Mouse (Mus musculus): ENCODE measurements at regions not wholly inside any gene's neighbourhood (a gene's known extent, or its start where the extent isn't known, plus 50 kb on each side); places are given as distances from the start of the nearest gene placed in this dataset.

DNA sequence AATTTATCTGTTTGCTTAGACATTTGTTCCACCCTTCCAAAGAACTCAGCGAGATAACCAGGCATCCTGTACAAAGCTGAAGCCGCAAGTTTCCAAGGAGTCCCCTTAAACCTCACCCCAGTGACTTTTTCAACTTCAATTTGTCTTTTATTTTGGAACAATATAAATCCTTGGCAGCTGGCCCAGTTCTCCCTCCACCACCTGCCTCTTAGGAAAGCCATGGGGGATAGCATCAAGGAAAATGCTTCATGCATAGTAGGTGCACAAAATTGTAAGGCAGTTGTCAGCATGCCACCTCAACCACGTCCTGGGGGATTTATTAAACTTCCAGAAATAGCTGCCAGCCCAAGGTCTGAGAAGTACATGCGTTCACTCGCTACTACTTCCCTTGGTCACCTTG lies 214.1 kb upstream of the Usp24 start:
- no peak for DNase-seq (ENCODE audit: low spot score in 2 of 2)

DNA sequence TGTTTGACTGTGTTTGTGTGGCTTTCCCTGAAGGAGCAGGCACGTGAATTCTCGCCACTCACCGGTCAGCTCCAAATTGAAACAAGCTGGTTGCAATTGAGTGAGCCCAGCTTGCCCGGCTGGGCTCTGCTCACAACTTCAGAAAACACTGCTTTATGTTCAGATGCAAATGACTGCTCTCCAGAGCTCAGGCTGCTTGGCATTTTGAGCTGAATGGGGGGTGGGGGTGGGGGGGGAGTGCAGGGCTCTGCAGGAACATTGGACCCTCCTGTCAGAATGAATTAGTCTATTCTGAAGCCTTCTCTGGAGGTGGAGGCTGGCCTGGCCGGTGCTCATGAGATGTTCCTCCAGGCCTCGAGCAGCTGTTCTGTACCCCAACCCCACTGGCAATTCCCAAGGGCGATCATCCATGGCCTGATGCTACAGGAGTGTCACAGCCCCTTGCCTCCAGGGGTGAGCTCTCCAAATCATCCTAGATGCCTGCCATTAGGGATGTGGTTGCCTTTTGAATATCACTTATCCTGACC lies 213.5 kb upstream of the Usp24 start:
- no peak for DNase-seq (ENCODE audit: low spot score in 2 of 2)

DNA sequence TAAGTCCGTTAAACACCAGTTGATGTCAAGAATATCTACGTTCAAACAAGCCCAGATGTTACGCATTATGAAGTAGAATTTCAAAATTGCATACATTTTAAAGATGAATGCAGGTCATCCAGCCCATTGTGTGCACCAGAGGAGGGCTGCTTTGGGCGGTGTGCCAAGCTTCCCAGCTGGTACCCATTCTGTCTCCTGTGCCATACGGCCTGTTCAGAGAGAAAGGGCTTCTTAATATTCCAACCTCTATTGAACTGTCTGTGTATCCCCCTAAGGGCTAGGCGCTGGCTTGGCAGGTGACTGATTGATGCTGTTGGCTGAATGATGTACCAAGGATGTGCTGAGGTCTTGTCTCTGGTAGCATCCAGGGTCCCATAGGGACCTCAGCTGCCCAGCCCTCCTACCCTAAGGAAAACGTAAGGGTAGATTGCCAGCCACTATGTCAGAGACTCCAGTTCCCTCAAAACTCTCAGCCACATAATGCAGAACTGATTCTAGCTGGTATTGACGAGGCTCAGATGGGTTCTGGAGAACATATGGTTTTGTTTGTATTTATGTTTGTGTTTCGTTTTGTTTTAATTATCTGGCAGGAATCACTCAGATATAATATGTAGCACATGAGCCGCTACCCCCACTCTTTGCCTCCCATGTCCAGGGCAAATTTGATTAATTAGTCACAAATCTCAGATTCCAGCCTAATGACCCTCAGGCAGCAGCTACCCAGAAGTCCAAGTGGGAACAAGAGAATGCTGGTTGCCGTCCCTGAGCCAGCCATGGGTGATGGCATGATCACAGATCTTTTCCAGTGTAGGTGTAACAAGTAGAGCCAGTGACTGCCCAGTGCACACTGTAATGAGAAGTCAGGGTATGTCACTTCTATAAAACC lies 212.0 kb upstream of the Usp24 start:
- DNase-seq (ENCODE audit: low spot score in 2 of 2): peak; percentile 17 to 32

DNA sequence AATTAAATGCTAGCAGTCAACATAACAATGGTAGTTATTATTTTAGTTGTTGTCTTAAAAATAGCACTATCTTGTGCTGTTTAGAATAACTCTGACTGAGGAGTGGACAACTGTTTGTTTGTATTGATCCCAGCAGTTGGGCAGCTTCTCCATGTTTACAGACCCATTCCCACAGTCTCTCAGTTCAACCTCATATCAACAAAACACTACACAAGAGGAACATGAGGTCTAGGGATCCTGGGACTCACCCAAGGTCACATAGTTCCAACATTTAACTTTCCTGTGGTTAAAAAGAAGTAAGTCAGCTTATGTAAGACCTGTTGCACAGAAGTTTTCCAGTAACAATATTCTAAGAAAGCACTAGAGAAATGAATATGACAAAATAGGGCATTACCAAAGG lies 203.0 kb upstream of the Usp24 start:
- DNase-seq (ENCODE audit: low spot score in 2 of 2): no peak

DNA sequence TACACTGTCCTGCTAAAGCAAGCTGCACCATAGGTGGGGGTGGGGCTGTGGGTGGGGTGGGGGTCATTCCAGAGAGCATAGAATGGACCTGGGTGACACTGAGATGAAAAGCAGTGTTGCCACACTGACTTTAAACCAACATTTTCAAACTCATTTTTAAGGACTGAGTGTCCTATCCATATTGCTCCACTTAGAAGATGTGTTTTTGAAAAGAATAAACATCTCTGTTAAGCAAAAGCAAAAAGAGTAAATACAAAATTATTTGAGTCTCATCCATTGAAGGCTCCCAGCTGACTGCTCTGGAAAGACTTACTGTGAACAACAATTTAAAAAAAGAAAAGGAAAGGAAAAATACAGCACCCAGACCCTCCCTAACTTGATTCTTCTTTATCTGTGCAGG lies 202.3 kb upstream of the Usp24 start:
- no peak for DNase-seq (ENCODE audit: low spot score in 2 of 2)

DNA sequence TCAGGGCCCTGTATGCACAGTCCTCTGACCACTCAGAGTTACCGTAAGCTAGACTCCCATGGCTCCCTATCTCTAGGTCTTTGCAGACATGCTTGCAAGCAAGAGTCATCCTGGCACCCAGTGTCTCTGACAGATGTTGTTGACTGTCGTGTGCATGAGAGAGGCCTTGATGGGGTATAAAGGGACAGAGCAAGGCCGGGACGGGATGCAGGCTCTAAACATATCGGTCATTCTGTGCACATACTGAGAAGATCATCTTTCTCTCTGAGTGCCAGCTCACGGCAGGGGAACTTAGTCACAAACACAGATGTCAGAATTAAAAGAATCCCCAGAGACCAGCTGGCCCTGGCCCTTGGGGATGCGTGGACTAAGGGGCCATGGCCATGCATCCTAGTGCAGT lies 199.4 kb upstream of the Usp24 start:
- no peak for DNase-seq (ENCODE audit: low spot score in 2 of 2)

DNA sequence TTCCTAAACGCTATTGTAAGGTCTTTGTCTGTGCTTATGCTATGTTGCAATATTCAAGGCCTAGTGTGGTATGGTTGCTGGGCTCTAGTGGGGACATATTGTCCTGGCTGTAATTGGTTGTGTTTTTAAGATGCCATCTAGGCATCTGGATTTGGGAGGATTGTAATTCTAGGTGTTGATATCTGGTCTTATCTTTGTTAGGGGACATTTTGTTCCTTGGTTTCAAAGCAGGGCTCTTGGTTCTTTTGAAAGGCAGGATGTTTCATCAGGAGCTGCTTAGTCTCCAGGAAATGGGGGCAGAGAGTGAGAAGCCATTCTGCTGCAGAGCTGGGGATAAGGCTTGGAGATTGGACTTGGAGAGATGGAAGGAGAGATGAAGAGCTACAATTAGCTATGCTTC lies 194.7 kb upstream of the Usp24 start:
- no peak for DNase-seq (ENCODE audit: low spot score in 2 of 2)

DNA sequence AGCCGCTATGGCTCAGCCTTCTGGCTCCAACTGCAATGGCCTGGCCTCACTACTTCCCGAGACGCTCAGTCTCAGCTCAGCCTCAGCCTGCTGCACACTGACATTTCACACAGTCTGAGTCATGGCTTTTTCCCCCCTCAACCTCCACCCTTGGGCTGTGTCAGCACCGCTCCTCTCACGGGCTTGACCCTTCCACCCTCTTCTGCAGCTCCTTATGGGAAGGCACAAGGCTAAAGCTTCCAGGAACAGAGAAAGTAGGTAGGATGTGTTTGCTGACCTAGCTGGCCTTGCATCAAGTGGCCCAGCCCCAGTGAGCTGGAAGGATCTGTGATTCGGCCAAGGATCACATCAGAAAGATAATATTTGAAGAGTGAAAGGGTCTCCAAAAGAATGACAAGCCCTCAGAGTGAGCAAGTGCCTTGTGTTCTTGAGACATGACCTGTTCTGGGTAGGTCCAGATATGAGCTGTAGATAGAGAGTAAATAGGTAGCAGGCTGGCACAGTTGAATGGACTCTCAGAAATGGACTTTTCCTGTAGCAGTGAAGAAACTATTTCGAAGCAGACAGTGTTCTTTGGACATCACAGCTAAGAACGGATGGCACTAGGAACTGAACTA lies 192.9 kb upstream of the Usp24 start:
- no peak for DNase-seq (ENCODE audit: low spot score in 2 of 2)

DNA sequence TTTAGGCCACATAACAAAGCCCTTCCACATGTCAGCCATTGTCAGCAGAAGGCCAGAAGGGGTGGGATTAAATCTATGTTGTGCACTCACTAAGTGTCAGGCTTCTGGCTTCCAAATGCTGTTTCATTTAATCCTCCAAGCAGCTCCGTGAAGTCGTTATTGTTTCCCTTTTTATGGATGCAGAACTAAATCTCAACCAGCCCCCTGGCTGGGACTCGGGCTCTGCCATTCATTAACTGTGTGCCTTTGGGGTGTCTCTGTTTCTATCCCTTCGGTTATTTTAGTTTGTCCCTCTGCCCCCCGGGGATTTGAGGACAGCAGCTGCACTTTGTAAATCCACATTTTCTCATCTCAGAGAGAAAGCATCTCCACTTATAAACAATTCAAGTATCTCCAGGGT lies 188.8 kb upstream of the Usp24 start:
- DNase-seq (ENCODE audit: low spot score in 2 of 2): no peak

DNA sequence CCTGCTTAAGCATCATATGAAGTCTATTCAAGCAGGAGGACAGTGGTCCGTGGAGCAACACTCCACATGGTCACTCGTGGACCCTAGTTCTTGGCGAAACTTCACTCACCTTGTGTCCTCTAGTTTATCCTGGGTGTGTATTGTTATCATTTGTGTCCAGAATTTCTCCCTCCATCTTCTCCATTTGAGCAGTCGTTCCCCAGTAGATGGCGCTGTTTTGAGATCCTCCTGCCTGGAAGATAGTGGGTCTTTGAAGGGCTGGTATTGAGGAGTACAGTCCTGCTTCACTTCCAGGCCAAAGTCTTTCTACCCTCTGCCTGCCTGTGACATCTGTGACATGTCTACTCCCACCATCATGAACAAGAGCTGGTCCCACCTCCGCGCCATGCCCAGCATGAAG lies 188.4 kb upstream of the Usp24 start:
- DNase-seq (ENCODE audit: low spot score in 2 of 2): peak in 1 of 2 experiments; percentile 31

DNA sequence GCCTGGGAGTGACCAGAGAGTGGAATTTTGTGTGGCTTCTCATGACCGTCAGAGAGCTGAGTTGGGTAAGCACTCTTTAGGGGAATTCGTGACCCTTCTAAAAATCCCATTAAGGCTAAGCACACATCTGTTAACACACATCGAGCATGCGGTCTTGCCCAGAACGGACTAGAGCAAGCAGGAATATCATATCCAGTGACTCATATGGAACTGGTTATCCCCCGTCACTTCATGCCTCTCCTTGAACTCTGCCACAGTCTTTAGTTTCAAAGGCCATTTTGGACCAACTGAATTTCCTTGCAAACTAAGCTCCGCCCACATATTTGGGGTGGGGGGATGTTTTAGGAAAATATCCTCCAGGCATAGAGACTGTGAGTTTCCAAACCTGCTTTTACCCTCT lies 186.7 kb upstream of the Usp24 start:
- no peak for DNase-seq (ENCODE audit: low spot score in 2 of 2)

DNA sequence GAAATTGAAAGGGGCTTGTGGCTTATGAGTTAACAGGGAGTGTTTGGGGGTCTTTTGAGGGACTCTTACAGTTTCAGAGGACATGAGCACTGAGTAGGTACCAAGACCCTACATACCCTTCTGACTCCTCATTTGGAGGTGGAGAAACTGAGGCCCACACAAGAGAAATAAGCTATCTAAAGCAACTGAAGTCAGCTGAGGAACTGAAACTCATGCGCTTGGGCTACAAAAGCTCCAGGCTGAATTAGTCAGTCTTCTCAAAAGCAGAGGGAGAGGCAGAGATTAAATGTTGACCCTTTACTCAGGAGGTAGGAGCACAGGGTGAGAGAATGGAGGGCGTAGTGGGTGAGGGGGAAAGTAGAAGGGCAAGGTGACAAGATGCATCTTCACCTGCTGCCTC lies 186.2 kb upstream of the Usp24 start:
- no peak for DNase-seq (ENCODE audit: low spot score in 2 of 2)

DNA sequence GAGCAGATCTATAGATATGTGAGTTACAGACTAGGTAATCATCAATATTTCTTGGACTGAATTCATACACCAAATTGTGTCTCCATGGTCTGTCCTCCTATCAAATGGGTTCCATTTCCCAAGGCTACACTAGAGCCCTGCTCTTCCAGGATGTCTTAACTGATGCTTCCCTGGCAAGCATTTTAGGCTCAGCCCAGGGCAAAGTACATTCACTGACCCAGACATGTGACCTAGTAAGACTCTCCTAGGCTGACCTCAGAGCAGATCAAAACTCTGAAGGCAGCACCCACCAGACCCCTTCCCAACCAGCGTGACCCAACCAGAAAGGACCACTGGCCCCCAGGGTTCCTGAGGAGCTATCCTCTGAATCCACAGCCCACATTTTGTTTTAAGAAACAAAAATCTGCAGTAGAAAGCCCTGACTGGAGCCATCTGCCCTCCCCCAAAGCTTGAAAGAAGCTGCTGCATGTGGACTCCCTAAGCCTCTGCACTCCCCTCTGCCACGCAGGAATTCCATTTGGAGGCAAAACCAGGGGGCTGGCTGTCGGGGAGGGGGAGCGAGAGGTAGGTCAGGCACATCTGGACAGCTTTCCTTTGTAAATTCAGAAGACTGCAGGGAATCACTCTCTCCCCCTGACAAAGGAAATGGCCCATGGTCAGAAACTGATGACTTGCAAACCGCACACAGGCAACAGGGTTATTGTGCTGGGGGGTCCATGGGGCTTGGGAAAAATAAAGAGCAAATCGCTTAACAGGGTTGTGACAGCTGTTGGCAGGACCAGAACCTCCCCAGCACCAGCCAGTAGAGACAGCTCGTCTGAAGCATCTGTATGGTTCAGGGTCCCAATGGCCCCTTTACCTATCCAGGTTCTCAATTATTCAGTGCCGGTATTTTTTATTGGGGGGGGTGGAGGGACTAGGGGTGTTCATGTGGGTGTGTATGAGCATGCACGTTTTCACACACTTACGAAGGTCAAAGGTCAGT lies 182.0 kb upstream of the Usp24 start:
- DNase-seq (ENCODE audit: low spot score in 2 of 2): no peak

DNA sequence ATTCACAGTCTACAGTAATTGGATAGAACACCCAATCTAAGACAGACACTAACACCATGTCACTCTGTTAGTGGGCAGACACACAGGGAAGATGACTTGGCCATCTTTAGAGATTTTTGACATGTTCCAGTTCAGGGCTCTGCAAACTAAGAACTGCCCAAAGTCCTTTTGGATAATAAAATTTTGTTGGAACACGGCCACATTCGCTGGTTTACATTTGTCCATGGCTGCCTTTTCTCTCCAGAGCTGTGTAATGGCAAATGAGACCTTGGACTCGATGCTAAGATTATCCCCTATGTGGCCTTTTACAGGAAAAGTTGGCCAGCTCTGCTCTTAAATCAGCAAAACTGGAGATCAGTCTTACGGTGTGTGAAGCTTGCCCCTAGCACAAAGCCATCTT lies 173.3 kb upstream of the Usp24 start:
- no peak for DNase-seq (ENCODE audit: low spot score in 2 of 2)

DNA sequence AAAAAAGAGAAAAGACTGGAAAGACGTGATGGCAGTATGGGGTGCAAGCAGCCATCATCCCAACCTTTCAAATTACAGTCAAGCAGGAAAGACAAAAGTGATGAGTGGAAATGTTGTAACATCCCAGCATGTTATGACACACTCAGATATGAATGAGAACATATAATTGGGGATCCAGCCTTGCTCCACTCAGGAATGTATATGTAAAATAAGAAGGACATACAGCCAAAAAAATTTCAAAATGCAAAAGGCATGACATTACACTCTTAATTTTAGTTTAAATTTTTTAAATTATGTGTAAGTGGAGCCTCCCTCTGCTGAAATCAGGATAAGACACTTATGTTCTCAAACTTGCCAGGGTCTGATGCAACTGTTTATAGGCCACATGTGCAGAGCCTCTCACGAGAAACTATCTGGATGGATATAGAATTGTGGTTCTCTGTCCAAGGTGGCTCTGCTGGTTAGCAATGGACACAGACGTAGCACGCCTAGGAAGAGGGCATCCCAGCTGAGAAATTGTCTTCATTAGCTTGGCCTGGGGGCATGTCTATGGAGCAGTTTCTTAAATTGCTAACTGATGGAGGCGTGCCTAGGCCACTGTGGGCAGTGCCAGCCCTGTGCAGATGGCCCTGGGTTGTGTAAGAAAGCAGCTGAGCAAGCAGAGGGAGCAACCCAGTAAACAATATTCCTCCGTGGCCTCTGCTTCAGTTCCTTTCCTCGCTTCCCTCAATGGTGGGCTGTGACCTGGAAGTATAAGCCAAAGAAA lies 171.5 kb upstream of the Usp24 start:
- DNase-seq (ENCODE audit: low spot score in 2 of 2): no peak

DNA sequence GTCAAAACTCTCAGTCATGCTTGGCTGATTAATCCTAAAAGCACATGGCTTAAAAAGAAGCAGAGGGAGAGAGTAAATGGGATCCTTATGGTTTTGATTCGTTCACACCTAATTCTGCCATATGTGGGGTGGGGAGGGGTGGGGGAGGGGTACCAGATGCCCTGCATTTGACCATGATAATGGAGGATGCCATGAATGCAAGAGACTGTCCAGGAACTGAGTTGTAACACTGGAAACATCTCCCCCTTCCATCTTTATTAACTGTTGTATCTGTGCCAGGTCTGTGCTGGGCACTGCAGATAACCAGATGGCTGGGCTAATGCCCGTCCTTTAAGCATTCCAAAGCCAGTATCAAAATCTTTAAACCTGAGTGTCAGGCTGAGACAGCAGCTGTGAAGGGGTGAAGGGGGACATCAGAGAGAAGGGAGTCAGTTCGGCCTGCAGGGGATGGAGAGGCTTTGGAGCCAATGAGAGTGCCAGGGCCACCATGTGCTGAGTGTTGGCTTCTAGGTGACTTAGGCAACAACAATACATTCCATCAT lies 169.0 kb upstream of the Usp24 start:
- DNase-seq (ENCODE audit: low spot score in 2 of 2): no peak

DNA sequence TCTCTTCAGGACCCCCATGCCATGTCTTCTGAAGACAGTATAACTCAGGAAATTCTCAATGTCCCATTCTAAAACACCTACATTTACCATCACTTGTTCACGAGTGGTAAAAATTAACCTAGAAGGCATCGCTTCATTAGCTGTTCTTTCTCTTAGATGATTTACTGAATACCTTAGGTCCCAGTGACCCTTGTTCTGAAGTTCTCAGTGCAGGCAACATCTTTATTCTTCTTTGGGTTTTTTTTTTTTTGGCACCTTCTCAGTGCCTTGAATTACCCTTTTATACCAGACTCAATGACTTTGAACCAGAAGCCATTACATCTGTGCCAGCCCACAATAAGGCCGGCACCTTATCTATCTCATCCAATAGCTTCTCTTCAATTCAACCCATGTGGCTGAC lies 167.1 kb upstream of the Usp24 start:
- DNase-seq (ENCODE audit: low spot score in 2 of 2): no peak

DNA sequence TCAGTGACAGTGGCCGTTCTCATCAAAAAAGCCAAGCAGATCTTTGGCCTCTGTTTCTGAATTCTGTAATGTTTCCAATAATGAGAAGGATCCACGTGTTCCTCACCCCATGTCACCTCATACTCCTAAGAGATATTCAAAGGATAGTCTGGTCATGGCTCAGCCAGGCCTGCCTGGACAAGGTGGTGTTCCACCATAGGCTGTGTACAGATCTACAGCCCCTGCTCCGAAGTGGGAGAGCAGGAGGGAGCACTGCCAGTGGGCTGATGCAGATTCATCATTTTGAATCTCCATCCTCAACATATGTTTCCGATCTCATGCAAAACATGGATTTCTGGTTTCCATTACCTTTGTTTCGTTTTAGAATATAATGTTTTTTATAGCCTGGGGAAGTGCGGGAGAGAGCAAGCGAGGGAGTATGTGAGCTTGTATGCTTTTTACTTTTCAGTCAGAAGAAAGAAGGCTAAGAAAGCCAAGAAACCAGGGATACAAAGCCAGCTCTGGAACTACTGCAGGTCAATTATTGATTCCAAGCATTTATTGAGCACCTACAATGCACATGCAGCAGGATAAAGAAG lies 166.5 kb upstream of the Usp24 start:
- DNase-seq (ENCODE audit: low spot score in 2 of 2): no peak

DNA sequence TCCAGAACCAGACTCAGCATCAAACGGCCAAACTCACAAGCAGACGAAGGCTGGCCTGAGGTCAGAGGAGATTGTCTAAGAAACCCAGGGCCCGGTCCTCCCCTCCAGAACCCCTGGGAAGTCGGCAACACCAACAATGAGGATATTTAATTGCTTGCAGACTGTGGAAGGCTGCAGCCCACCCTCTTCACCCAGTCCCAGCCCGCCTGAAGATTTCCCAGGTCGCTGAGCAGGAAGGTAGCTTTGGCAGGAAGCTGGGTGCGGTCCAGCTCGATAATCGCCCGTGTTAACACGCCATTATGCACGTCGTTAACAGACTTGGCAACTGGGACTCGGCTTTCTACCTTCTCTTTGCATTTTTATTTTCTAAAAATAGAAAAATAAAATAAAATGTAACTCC lies 165.2 kb upstream of the Usp24 start:
- DNase-seq (ENCODE audit: low spot score in 2 of 2): no peak

All from layer of hippocampus, adult 18-20 months (tissue).